9 mouse cellular contexts compared by ENCODE assay signal in genomic region chr4:101496534-101497237, GRCm38 (mm10). TPM values are rescaled to one million over a fixed set of nuclear protein-coding genes. Genes with fewer than 3 reads are reported as not detected.
DNase-seq lines count a peak whose midpoint lies in the region; ATAC-seq and TF ChIP-seq lines count a peak whose summit lies in the region.
"Had no signal": no experiment of that assay in that cellular context is flagged by ENCODE, and none has a peak within 500 bp of the region (broad histone marks: within the 10 kb centered on the region; RNA-seq: fewer than 3 reads in every experiment).

Dnajc6 (plus strand) TSS chr4:101496648.

- H3K4me1 ChIP-seq in forebrain, embryonic 10.5 days, result peaks cover 39% of the 10 kb centered on the region
- 0 out of 2 replicates have a peak, but pooled peaks cover 4% of the 10 kb centered on the region for H3K4me1 ChIP-seq in hindbrain, embryonic 16.5 days (ENCODE audit: control insufficient read depth, insufficient read depth, low read depth, low read length)
- peaks cover 13% of the 10 kb centered on the region for H3K4me1 ChIP-seq in limb, embryonic 14.5 days (ENCODE audit: control insufficient read depth, insufficient read depth, low read length)
- peaks cover 5% of the 10 kb centered on the region; the same call in 1 of the 2 replicates for H3K4me1 ChIP-seq in neural tube, embryonic 11.5 days (ENCODE audit: control insufficient read depth, insufficient read depth, low read length)

- peak within 1 kb of the TSS; percentile 63 for H3K27ac ChIP-seq in forebrain, embryonic 10.5 days
- H3K27ac ChIP-seq in hindbrain, embryonic 16.5 days (ENCODE audit: low read depth, low read length), result no peak within 1 kb of the TSS; the same call in 1 of the 2 replicates
- H3K27ac ChIP-seq in limb, embryonic 14.5 days (replicated peaks; ENCODE audit: low read depth, low read length), result no peak within 1 kb of the TSS
- no peak within 1 kb of the TSS for H3K27ac ChIP-seq in neural tube, embryonic 11.5 days (ENCODE audit: low read depth, low read length)

- ATAC-seq in hindbrain, embryonic 16.5 days, result peak; percentile 72
- no peak for ATAC-seq in limb, embryonic 14.5 days (ENCODE audit: low FRiP score, low read depth)
- peak; percentile 55 for ATAC-seq in neural tube, embryonic 11.5 days (ENCODE audit: insufficient read depth, low FRiP score, low TSS enrichment)
- ATAC-seq in monocyte, adult 5-6 weeks (replicated peaks; ENCODE audit: insufficient number of reproducible peaks, low FRiP score, low TSS enrichment, poor library complexity, severe bottlenecking), result no peak

- 1% methylated on average over 57 of the region's 57 CpGs for WGBS in forebrain, embryonic 10.5 days
- WGBS in hindbrain, embryonic 16.5 days, result under 1% methylated on average over 25 of the region's 57 CpGs
- WGBS in limb, embryonic 14.5 days, result under 1% methylated on average over 37 of the region's 57 CpGs
- WGBS in neural tube, embryonic 11.5 days, result under 1% methylated on average over 55 of the region's 57 CpGs

- no peak for TF ChIP-seq POLR2A in limb, embryonic 14.5 days (IDR thresholded peaks at IDR 0.05; ENCODE audit: borderline replicate concordance, extremely low read depth, insufficient read depth, insufficient read length)

- H3K9ac ChIP-seq in hindbrain, embryonic 16.5 days (ENCODE audit: low read depth, low read length), result peak within 1 kb of the TSS; percentile 80
- peak within 1 kb of the TSS; percentile 51 for H3K9ac ChIP-seq in limb, embryonic 14.5 days (ENCODE audit: low read depth, low read length, severe bottlenecking)
- H3K9ac ChIP-seq in neural tube, embryonic 11.5 days (ENCODE audit: low read length), result peak within 1 kb of the TSS; percentile 65

- H3K4me3 ChIP-seq in forebrain, embryonic 10.5 days, result peak within 1 kb of the TSS; percentile 73
- H3K4me3 ChIP-seq in hindbrain, embryonic 16.5 days (ENCODE audit: low read length), result peak within 1 kb of the TSS; percentile 76
- H3K4me3 ChIP-seq in limb, embryonic 14.5 days (replicated peaks; ENCODE audit: low read length), result peak within 1 kb of the TSS; percentile 58
- H3K4me3 ChIP-seq in neural tube, embryonic 11.5 days (ENCODE audit: low read depth, low read length), result peak within 1 kb of the TSS; percentile 59

- peak in 1 of 2 experiments; percentile 31 for DNase-seq in layer of hippocampus, adult 8-10 months (ENCODE audit: low spot score in 2 of 2)
- DNase-seq in layer of hippocampus, adult 9-10 months (ENCODE audit: low spot score), result no peak
- DNase-seq in adrenal gland, postnatal 10 days, result peak; percentile 52
- peak; percentile 41 for DNase-seq in forebrain, embryonic 10.5 days (ENCODE audit: extremely low spot score, low spot score)
- DNase-seq in limb, embryonic 14.5 days (ENCODE audit: low spot score), result no peak
- peak; percentile 62 for DNase-seq in neural tube, embryonic 11.5 days (ENCODE audit: low spot score)

- no peaks in the 10 kb centered on the region for H3K9me3 ChIP-seq in forebrain, embryonic 10.5 days
- H3K9me3 ChIP-seq in hindbrain, embryonic 16.5 days (ENCODE audit: control insufficient read depth, low read length), result no peaks in the 10 kb centered on the region
- H3K9me3 ChIP-seq in limb, embryonic 14.5 days (ENCODE audit: control insufficient read depth, low read length), result no peaks in the 10 kb centered on the region
- no peaks in the 10 kb centered on the region for H3K9me3 ChIP-seq in neural tube, embryonic 11.5 days (ENCODE audit: control insufficient read depth, low read length)

- peaks cover 83% of the 10 kb centered on the region for H3K27me3 ChIP-seq in forebrain, embryonic 10.5 days (ENCODE audit: poor library complexity, severe bottlenecking)
- peaks cover 4% of the 10 kb centered on the region; the same call in 1 of the 2 replicates for H3K27me3 ChIP-seq in hindbrain, embryonic 16.5 days (replicated peaks; ENCODE audit: control insufficient read depth, insufficient read depth, low read length)
- peaks cover 34% of the 10 kb centered on the region for H3K27me3 ChIP-seq in limb, embryonic 14.5 days (ENCODE audit: control insufficient read depth, insufficient read depth, low read length)
- H3K27me3 ChIP-seq in neural tube, embryonic 11.5 days (ENCODE audit: control insufficient read depth, insufficient read depth, low read length), result peaks cover 25% of the 10 kb centered on the region

- no peaks in the 10 kb centered on the region for H3K36me3 ChIP-seq in forebrain, embryonic 10.5 days (replicated peaks)
- H3K36me3 ChIP-seq in hindbrain, embryonic 16.5 days (ENCODE audit: control insufficient read depth, insufficient read depth, low read length), result no peaks in the 10 kb centered on the region
- H3K36me3 ChIP-seq in limb, embryonic 14.5 days (ENCODE audit: control insufficient read depth, insufficient read depth, low read length), result no peaks in the 10 kb centered on the region
- no peaks in the 10 kb centered on the region for H3K36me3 ChIP-seq in neural tube, embryonic 11.5 days (ENCODE audit: control insufficient read depth, insufficient read depth, low read length)

- peak within 1 kb of the TSS; percentile 91 for H3K4me2 ChIP-seq in hindbrain, embryonic 16.5 days (ENCODE audit: low read length)
- H3K4me2 ChIP-seq in limb, embryonic 14.5 days (replicated peaks; ENCODE audit: low read depth, low read length, severe bottlenecking), result peak within 1 kb of the TSS; percentile 99
- peak within 1 kb of the TSS; percentile 95 for H3K4me2 ChIP-seq in neural tube, embryonic 11.5 days (ENCODE audit: low read depth)

RNA-seq across cellular contexts. Expression of gene Dnajc6, which starts in this region (rescaled TPM):
- 100 to 1,000 TPM; 267 to 340 (median 308) TPM for total RNA-seq in layer of hippocampus, adult 8-10 months (2022)
- total RNA-seq in adrenal gland, postnatal 10 days (2021), result 1 to 10 TPM; 7.3 to 9.1 TPM
- 1.4 and 1.7 TPM in 2 replicates for polyA plus RNA-seq in forebrain, embryonic 10.5 days (2016; fragmentation: Nextera tagmentation; extraction: Ambion mirVana)
- polyA plus RNA-seq in hindbrain, embryonic 16.5 days (2015; fragmentation: Nextera tagmentation; extraction: Ambion mirVana), result 66.1 and 68.1 TPM in 2 replicates
- polyA plus RNA-seq in limb, embryonic 14.5 days (2012; rRNA removed), result 0.82 and 0.85 TPM in 2 replicates
- 0.53 and 0.98 TPM in 2 replicates for polyA plus RNA-seq in limb, embryonic 14.5 days (2014; fragmentation: Nextera tagmentation; extraction: Ambion mirVana)
- polyA plus RNA-seq in neural tube, embryonic 11.5 days (2014; fragmentation: Nextera tagmentation; extraction: Ambion mirVana), result 9.1 and 9.7 TPM in 2 replicates
- 0.58 TPM in 1 of 3 replicates, not detected in the others for total RNA-seq in monocyte, adult 5-6 weeks (2017)
- total RNA-seq: neutrophil, adult 5-6 weeks had no signal

Comparison
In these comparisons a context has a peak if more than half of its experiments do, and no peak if none do; other contexts are left out.
1. RNA of gene Dnajc6 (total RNA-seq): 267 to 340 TPM in layer of hippocampus, adult 8-10 months; 7.3 to 9.1 TPM in adrenal gland, postnatal 10 days and 0.58 TPM in monocyte, adult 5-6 weeks; every median in the first group is over 10 times any median in the second.
2. DNase-seq: peak in adrenal gland, postnatal 10 days (single experiment), forebrain, embryonic 10.5 days (single experiment) and neural tube, embryonic 11.5 days (single experiment); none in layer of hippocampus, adult 9-10 months (single experiment) and limb, embryonic 14.5 days (single experiment).
3. ATAC-seq: peak in hindbrain, embryonic 16.5 days (single experiment) and neural tube, embryonic 11.5 days (single experiment); none in limb, embryonic 14.5 days (single experiment) and monocyte, adult 5-6 weeks (single experiment).
4. Peak in every context shown above with its lines, with median percentiles within 50 percentile points of each other: H3K4me3 ChIP-seq, H3K4me2 ChIP-seq and H3K9ac ChIP-seq.